Mouse (Mus musculus): ENCODE data around the gene Lrrtm1. TPM values are rescaled to one million over a fixed set of nuclear protein-coding genes. Genes with fewer than 3 reads are reported as not detected.

Gene Lrrtm1
- not detected for total RNA-seq (2021)
- long read RNA-seq, experiment 1, result 0 reads
- long read RNA-seq, experiment 2, result 0 reads

GRCm38 (mm10) chr6:77242601-77243406 lies at the start of gene Lrrtm1:
Lrrtm1 (plus strand) TSS chr6:77242689.
- no peak for DNase-seq (ENCODE audit: low spot score)

GRCm38 (mm10) chr6:77196650-77197049 lies 45.8 kb upstream of the Lrrtm1 start:
- DNase-seq (ENCODE audit: low spot score), result no peak

- DNase-seq (ENCODE audit: low spot score), result no peak
These were observed 43.1 kb upstream of the Lrrtm1 start for GRCm38 (mm10) chr6:77199375-77199774.

- no peak for DNase-seq (ENCODE audit: low spot score)
These were observed 33.3 kb upstream of the Lrrtm1 start for GRCm38 (mm10) chr6:77209183-77209582.

GRCm38 (mm10) chr6:77209929-77210328 lies 32.6 kb upstream of the Lrrtm1 start:
- no peak for DNase-seq (ENCODE audit: low spot score)

- DNase-seq (ENCODE audit: low spot score), result no peak
These were observed 28.6 kb upstream of the Lrrtm1 start for GRCm38 (mm10) chr6:77213757-77214409.

GRCm38 (mm10) chr6:77215322-77215721 lies 27.2 kb upstream of the Lrrtm1 start:
- no peak for DNase-seq (ENCODE audit: low spot score)

- no peak for DNase-seq (ENCODE audit: low spot score)
These were observed 23.6 kb upstream of the Lrrtm1 start for GRCm38 (mm10) chr6:77218875-77219274.

- DNase-seq (ENCODE audit: low spot score), result no peak
These were observed 21.7 kb upstream of the Lrrtm1 start for GRCm38 (mm10) chr6:77220776-77221175.

GRCm38 (mm10) chr6:77222849-77223638 lies 19.4 kb upstream of the Lrrtm1 start:
- DNase-seq (ENCODE audit: low spot score), result no peak

GRCm38 (mm10) chr6:77240426-77240825 lies 2.1 kb upstream of the Lrrtm1 start:
- no peak for DNase-seq (ENCODE audit: low spot score)

GRCm38 (mm10) chr6:77243541-77244231 lies 1.2 kb downstream of the Lrrtm1 start:
- DNase-seq (ENCODE audit: low spot score), result no peak

GRCm38 (mm10) chr6:77253480-77253879 lies 11.0 kb downstream of the Lrrtm1 start:
- no peak for DNase-seq (ENCODE audit: low spot score)

GRCm38 (mm10) chr6:77256348-77256747 lies 13.9 kb downstream of the Lrrtm1 start:
- DNase-seq (ENCODE audit: low spot score), result no peak

GRCm38 (mm10) chr6:77257358-77258105 lies 15.0 kb downstream of the Lrrtm1 start:
- no peak for DNase-seq (ENCODE audit: low spot score)

- no peak for DNase-seq (ENCODE audit: low spot score)
These were observed 22.7 kb downstream of the Lrrtm1 start for GRCm38 (mm10) chr6:77265163-77265562.

GRCm38 (mm10) chr6:77278794-77279193 lies 36.3 kb downstream of the Lrrtm1 start:
- no peak for DNase-seq (ENCODE audit: low spot score)

- no peak for DNase-seq (ENCODE audit: low spot score)
These were observed 43.8 kb downstream of the Lrrtm1 start for GRCm38 (mm10) chr6:77286317-77286716.

- no peak for DNase-seq (ENCODE audit: low spot score)
These were observed 45.9 kb downstream of the Lrrtm1 start for GRCm38 (mm10) chr6:77288402-77288801.

- no peak for DNase-seq (ENCODE audit: low spot score)
These were observed 48.9 kb downstream of the Lrrtm1 start for GRCm38 (mm10) chr6:77291415-77291814.

- no peak for DNase-seq (ENCODE audit: low spot score)
These were observed 58.8 kb downstream of the Lrrtm1 start for GRCm38 (mm10) chr6:77301305-77301704.

Measured in gastrocnemius, adult 18-20 months (tissue).